Mouse (Mus musculus): ENCODE results near the gene Mfsd1. TPM values are rescaled to one million over a fixed set of nuclear protein-coding genes. Genes with fewer than 3 reads are reported as not detected.
A peak's percentile ranks its signal among the peaks of the same experiment; 100 is the strongest.

Mfsd1 gene
- 126 and 128 TPM in 2 replicates for polyA plus RNA-seq (2011; ENCODE audit: insufficient read length, low read depth, missing spikeins)

DNA sequence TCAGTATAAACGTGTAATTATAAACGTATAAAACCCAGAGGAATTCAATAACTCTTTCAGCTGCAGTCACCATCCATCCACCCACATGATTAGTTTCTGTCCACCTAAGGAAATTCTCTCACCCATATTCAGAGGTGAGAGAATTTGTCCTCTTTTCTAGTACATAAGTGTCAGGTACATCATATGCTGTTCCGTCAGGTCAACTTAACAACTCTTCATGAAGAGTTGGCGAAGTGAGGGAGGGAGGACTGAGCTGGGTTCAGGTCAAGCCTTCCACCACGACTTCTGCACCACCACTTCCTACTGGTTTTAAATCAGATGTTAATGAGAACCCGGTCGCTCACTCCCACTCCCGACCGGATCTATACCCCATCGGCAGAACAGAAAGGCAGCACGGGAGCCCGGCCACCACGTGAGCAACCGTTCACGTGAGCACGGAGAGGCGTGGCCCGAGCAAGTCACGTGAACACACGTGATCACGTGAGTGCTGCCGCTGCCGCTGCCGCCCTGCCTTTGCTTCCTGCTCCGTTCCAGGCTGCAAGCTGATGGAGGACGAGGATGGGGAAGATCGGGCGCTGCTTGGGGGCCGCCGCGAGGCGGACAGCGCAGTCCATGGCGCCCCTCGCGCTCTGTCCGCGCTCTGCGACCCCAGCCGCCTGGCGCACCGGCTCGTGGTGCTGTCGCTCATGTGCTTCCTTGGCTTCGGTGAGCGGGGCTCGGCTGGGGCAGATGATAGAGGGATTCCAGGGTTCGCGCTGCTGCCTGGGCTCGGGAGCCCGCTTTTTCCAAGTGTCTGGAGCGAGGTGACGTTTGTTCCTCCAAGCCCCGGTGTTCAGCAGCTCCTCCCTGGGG is at the start of gene Mfsd1:
TSS of gene Mfsd1 (plus strand) at position 469 of the 852 bp plus-strand sequence.
- H3K4me1 ChIP-seq (ENCODE audit: control insufficient read depth, insufficient read depth, low read length) = no peaks in the 10 kb centered on the region
- TF ChIP-seq CTCF (IDR thresholded peaks at IDR 0.05; ENCODE audit: borderline replicate concordance, insufficient read depth, low read length) (no peak), POLR2A (IDR thresholded peaks at IDR 0.05; ENCODE audit: low read depth, low read length) (peak; percentile 87)
- H3K27ac ChIP-seq (ENCODE audit: insufficient read depth, low read length) = peak within 1 kb of the TSS; percentile 9; the same call in 1 of the 2 replicates
- H3K4me3 ChIP-seq (ENCODE audit: insufficient read depth, low read length) = peak within 1 kb of the TSS; percentile 89

- TF ChIP-seq POLR2A (IDR thresholded peaks at IDR 0.05; ENCODE audit: low read depth, low read length) (no peak), CTCF (IDR thresholded peaks at IDR 0.05; ENCODE audit: borderline replicate concordance, insufficient read depth, low read length) (no peak)
- Histone ChIP-seq H3K4me1 (ENCODE audit: control insufficient read depth, insufficient read depth, low read length) (no peaks in the 10 kb centered on the region), H3K4me3 (ENCODE audit: insufficient read depth, low read length) (no peak overlapping the region), H3K27ac (ENCODE audit: insufficient read depth, low read length) (no peak overlapping the region)
Measured at GRCm38 (mm10) chr3:67543630-67544029, 38.9 kb upstream of the Mfsd1 start.

- no peak overlapping the region for H3K4me3 ChIP-seq (ENCODE audit: insufficient read depth, low read length)
- TF ChIP-seq POLR2A (IDR thresholded peaks at IDR 0.05; ENCODE audit: low read depth, low read length) (no peak), CTCF (IDR thresholded peaks at IDR 0.05; ENCODE audit: borderline replicate concordance, insufficient read depth, low read length) (no peak)
- H3K27ac ChIP-seq (ENCODE audit: insufficient read depth, low read length) = no peak overlapping the region
Measured at GRCm38 (mm10) chr3:67551193-67551592, 31.3 kb upstream of the Mfsd1 start.

DNA sequence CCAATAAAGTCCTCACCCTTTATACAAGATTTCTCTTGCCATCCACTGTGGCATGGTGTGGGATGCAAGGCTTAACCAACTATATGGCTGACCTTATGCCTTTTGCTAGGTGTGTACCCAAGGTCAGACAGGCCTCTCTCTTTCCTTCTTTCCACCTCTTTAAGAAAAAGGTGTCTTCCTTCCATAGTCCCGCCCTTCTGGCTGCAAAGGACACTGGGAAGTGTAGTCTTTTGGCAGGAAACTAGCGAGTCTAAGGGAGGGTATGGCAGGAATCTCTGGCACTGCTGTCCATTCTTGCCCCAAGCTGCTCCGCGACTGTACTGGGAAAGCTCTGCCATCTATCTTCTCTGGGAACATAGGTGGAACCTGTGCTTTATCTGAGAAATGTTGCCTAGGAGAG is 29.3 kb upstream of the Mfsd1 start:
- Histone ChIP-seq H3K4me1 (ENCODE audit: control insufficient read depth, insufficient read depth, low read length) (no peaks in the 10 kb centered on the region), H3K27ac (ENCODE audit: insufficient read depth, low read length) (no peak overlapping the region), H3K4me3 (ENCODE audit: insufficient read depth, low read length) (no peak overlapping the region)
- TF ChIP-seq POLR2A (IDR thresholded peaks at IDR 0.05; ENCODE audit: low read depth, low read length) (no peak), CTCF (IDR thresholded peaks at IDR 0.05; ENCODE audit: borderline replicate concordance, insufficient read depth, low read length) (no peak)

More at GRCm38 (mm10) chr3:67551193-67551592, 31.3 kb upstream of the Mfsd1 start:
- H3K4me1 ChIP-seq (ENCODE audit: control insufficient read depth, insufficient read depth, low read length) = no peaks in the 10 kb centered on the region

GRCm38 (mm10) chr3:67553927-67554448 is 28.6 kb upstream of the Mfsd1 start:
- Histone ChIP-seq H3K4me1 (ENCODE audit: control insufficient read depth, insufficient read depth, low read length) (no peaks in the 10 kb centered on the region), H3K27ac (ENCODE audit: insufficient read depth, low read length) (no peak overlapping the region), H3K4me3 (ENCODE audit: insufficient read depth, low read length) (no peak overlapping the region)
- no peak for TF ChIP-seq POLR2A (IDR thresholded peaks at IDR 0.05; ENCODE audit: low read depth, low read length)
- no peak for TF ChIP-seq CTCF (IDR thresholded peaks at IDR 0.05; ENCODE audit: borderline replicate concordance, insufficient read depth, low read length)

DNA sequence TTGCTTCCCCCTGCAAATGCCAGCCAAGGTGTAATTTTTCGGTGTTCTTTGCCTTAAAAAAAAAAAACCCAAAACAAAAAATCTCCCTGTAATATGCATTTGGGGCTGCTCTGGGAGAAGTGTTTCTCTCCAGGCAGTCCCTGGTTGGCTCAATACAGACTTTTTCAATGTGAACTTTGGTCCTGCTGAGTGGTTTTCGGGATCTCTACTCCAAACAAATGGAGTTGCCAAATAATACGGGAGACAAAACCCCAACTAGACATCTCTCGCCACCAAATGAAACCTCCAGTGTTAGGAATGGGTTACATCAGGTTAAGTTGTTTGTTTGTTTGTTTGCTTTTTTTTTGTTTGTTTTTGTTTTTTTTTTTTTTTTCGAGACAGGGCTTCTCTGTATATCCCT is 27.3 kb upstream of the Mfsd1 start:
- TF ChIP-seq CTCF (IDR thresholded peaks at IDR 0.05; ENCODE audit: borderline replicate concordance, insufficient read depth, low read length) (no peak), POLR2A (IDR thresholded peaks at IDR 0.05; ENCODE audit: low read depth, low read length) (no peak)
- Histone ChIP-seq H3K4me1 (ENCODE audit: control insufficient read depth, insufficient read depth, low read length) (no peaks in the 10 kb centered on the region), H3K4me3 (ENCODE audit: insufficient read depth, low read length) (no peak overlapping the region), H3K27ac (ENCODE audit: insufficient read depth, low read length) (no peak overlapping the region)

GRCm38 (mm10) chr3:67557200-67557651 is 25.3 kb upstream of the Mfsd1 start:
- no peak overlapping the region for H3K27ac ChIP-seq (ENCODE audit: insufficient read depth, low read length)
- H3K4me3 ChIP-seq (ENCODE audit: insufficient read depth, low read length) = no peak overlapping the region
- TF ChIP-seq POLR2A (IDR thresholded peaks at IDR 0.05; ENCODE audit: low read depth, low read length) (no peak), CTCF (IDR thresholded peaks at IDR 0.05; ENCODE audit: borderline replicate concordance, insufficient read depth, low read length) (no peak)
- H3K4me1 ChIP-seq (ENCODE audit: control insufficient read depth, insufficient read depth, low read length) = no peaks in the 10 kb centered on the region

- TF ChIP-seq POLR2A (IDR thresholded peaks at IDR 0.05; ENCODE audit: low read depth, low read length) = no peak
- no peak for TF ChIP-seq CTCF (IDR thresholded peaks at IDR 0.05; ENCODE audit: borderline replicate concordance, insufficient read depth, low read length)
- Histone ChIP-seq H3K27ac (ENCODE audit: insufficient read depth, low read length) (no peak overlapping the region), H3K4me3 (ENCODE audit: insufficient read depth, low read length) (no peak overlapping the region), H3K4me1 (ENCODE audit: control insufficient read depth, insufficient read depth, low read length) (no peaks in the 10 kb centered on the region)
Measured at GRCm38 (mm10) chr3:67557718-67558354, 24.7 kb upstream of the Mfsd1 start.

DNA sequence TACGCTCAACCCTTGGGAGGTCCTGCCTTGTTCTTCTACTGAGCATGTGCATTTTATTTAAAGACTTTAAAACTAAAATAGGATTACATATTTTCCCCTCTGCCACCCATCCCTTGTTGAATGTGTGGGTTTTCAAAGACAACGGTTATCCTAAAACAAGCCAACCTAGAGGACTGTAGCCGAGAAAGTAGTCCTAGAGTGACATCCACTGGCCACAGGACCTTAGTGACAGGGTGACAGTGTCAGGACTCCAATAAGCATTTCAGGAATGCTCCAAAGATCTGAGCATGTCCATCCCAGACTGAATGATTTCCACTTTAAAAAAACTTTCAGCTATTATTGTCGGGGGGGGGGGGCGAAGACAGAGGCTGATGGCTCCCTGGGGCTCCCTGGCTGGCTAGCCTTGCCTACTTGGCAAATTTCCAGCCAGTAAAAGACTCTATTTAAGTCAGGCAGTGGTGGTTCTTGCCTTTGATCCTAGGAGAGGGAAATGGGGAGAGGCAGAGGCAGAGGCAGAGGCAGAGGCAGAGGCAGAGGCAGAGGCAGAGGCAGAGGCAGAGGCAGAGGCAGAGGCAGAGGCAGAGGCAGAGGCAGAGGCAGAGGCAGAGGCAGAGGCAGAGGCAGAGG is 17.7 kb upstream of the Mfsd1 start:
- Histone ChIP-seq H3K4me1 (ENCODE audit: control insufficient read depth, insufficient read depth, low read length) (no peaks in the 10 kb centered on the region), H3K4me3 (ENCODE audit: insufficient read depth, low read length) (no peak overlapping the region), H3K27ac (ENCODE audit: insufficient read depth, low read length) (no peak overlapping the region)
- no peak for TF ChIP-seq CTCF (IDR thresholded peaks at IDR 0.05; ENCODE audit: borderline replicate concordance, insufficient read depth, low read length)
- TF ChIP-seq POLR2A (IDR thresholded peaks at IDR 0.05; ENCODE audit: low read depth, low read length) = no peak
